Mouse (Mus musculus) MEL (cell line): ENCODE results near the gene Dlx4.

ENCODE experiments used
- CHD2 ChIP-seq: IDR thresholded peaks from 2 replicates; pipeline ENCODE4 v1.6.1; 2011; ENCODE audit warnings: low read length, improper control_type of control experiment
- CTCF ChIP-seq, 3 experiments: IDR thresholded peaks in 2 of 3; conservative IDR thresholded peaks in 1 of 3; 2 replicates each; pipeline ENCODE4 v1.5.1; 2011 to 2012; ENCODE audit warnings: low read length in 3 of 3, low read depth in 2 of 3, mild to moderate bottlenecking in 2 of 3, improper control_type of control experiment in 1 of 3, inconsistent platforms in 1 of 3, mixed read lengths in 1 of 3, moderate library complexity in 1 of 3; ENCODE audit not compliant: control insufficient read depth in 1 of 3, insufficient read depth in 1 of 3, poor library complexity in 1 of 3, severe bottlenecking in 1 of 3
- E2F4 ChIP-seq: IDR thresholded peaks from 2 replicates; pipeline ENCODE4 v1.6.1; 2011; ENCODE audit warnings: low read depth, low read length, improper control_type of control experiment, borderline replicate concordance
- HCFC1 ChIP-seq: IDR thresholded peaks from 2 replicates; pipeline ENCODE4 v1.6.1; 2012; ENCODE audit warnings: low read depth, mild to moderate bottlenecking, inconsistent platforms, low read length, improper control_type of control experiment, moderate library complexity
- MAX ChIP-seq: IDR thresholded peaks from 2 replicates; pipeline ENCODE4 v1.6.1; 2011; ENCODE audit warnings: low read length, improper control_type of control experiment
- NELFE ChIP-seq: IDR thresholded peaks from 2 replicates; pipeline ENCODE4 v1.6.1; 2011; ENCODE audit warnings: low read depth, low read length, improper control_type of control experiment
- POLR2A ChIP-seq, 2 experiments: IDR thresholded peaks; 2 replicates each; pipeline ENCODE4 v1.6.1; 2011 to 2012; ENCODE audit warnings: low read length in 2 of 2, mild to moderate bottlenecking in 2 of 2, control low read depth in 1 of 2, improper control_type of control experiment in 1 of 2, low read depth in 1 of 2, moderate library complexity in 1 of 2; ENCODE audit not compliant: control insufficient read depth in 1 of 2, insufficient read depth in 1 of 2, poor library complexity in 1 of 2
- TBP ChIP-seq: IDR thresholded peaks from 2 replicates; pipeline ENCODE4 v1.8.0; 2011; ENCODE audit warnings: low read depth, low read length, improper control_type of control experiment
- ZKSCAN1 ChIP-seq: IDR thresholded peaks from 2 replicates; pipeline ENCODE4 v1.6.1; 2012; ENCODE audit warnings: low read depth, mild to moderate bottlenecking, inconsistent platforms, low read length, improper control_type of control experiment, moderate library complexity
- ZNF384 ChIP-seq: IDR thresholded peaks from 2 replicates; pipeline ENCODE4 v1.6.1; 2012; ENCODE audit warnings: low read depth, mild to moderate bottlenecking, inconsistent platforms, low read length, improper control_type of control experiment

GRCm38 (mm10) chr11:95102161-95102904 lies 43.7 kb downstream of the Dlx4 start:
- TF ChIP-seq E2F4, result no peak
- no peak for TF ChIP-seq POLR2A (IDR thresholded peaks at IDR 0.05; ENCODE audit: control insufficient read depth in 1 of 2, insufficient read depth in 1 of 2, low read depth in 1 of 2, low read length in 2 of 2, poor library complexity in 1 of 2)
- TF ChIP-seq CHD2, result no peak
- no peak for TF ChIP-seq NELFE
- no peak for TF ChIP-seq HCFC1
- TF ChIP-seq TBP, result no peak
- TF ChIP-seq ZKSCAN1, result no peak
- TF ChIP-seq CTCF (IDR thresholded peaks at IDR 0.05 in 2 of 3, conservative IDR thresholded peaks at IDR 0.05 in 1 of 3; ENCODE audit: control insufficient read depth in 1 of 3, insufficient read depth in 1 of 3, low read depth in 2 of 3, low read length in 3 of 3, poor library complexity in 1 of 3, severe bottlenecking in 1 of 3), result no peak
- TF ChIP-seq MAX, result no peak
- TF ChIP-seq ZNF384, result no peak
